In genomic region chr16:58616878-58617277, GRCm38 (mm10) we compare ENCODE assay signal across 28 mouse cellular contexts. TPM values are rescaled to one million over a fixed set of nuclear protein-coding genes. Genes with fewer than 3 reads are reported as not detected.
DNase-seq lines count a peak whose midpoint lies in the region; ATAC-seq lines count a peak whose summit lies in the region.
"Had no signal": no experiment of that assay in that cellular context is flagged by ENCODE, and none has a peak within 500 bp of the region (broad histone marks: within the 10 kb centered on the region; RNA-seq: fewer than 3 reads in every experiment).

Gene Gm813 (minus strand): TSS chr16:58616978.

- WGBS in heart, embryonic 10.5 days, result 85% methylated on average over 6 of the region's 6 CpGs

- no peaks in the 10 kb centered on the region for H3K9me3 ChIP-seq in heart, embryonic 10.5 days
- H3K9me3 ChIP-seq in megakaryocyte, embryonic 14.5 days, result no peaks in the 10 kb centered on the region
- H3K9me3 ChIP-seq: G1E had no signal

- no peak for ATAC-seq in megakaryocyte, adult 5-6 weeks (ENCODE audit: poor library complexity, severe bottlenecking)
- ATAC-seq: activated CD4-positive, CD25-positive, alpha-beta regulatory T cell, adult 4 months; CD4-positive, CD25-positive, alpha-beta regulatory T cell, adult 4 months; Patski had no signal

- DNase-seq in heart, adult 11 months, result peak; percentile 61
- no peak for DNase-seq in heart, postnatal 10 days
- peak; percentile 36 for DNase-seq in heart, embryonic 10.5 days (ENCODE audit: low spot score)
- DNase-seq in heart, postnatal 14 days, result no peak
- DNase-seq in testis, postnatal 14 days (ENCODE audit: low spot score), result peak; percentile 23
- DNase-seq in testis, postnatal 10 days (ENCODE audit: low spot score), result no peak
- DNase-seq: adrenal gland, adult 2 months; adrenal gland, adult 8-10 months; adrenal gland, postnatal 10 days; adrenal gland, postnatal 14 days; adrenal gland, postnatal 25 days; adrenal gland, postnatal 36 days; B cell, adult 2 months; cerebellum, adult 11 months; cerebellum, adult 11-12 months had no signal

- intact Hi-C loops in heart, postnatal 10 days (cut with DNase I), result no loop called here
- intact Hi-C loops in heart, postnatal 14 days (cut with DNase I), result no loop called here

- H3K27ac ChIP-seq in heart, embryonic 10.5 days, result no peak within 1 kb of the TSS

- no peaks in the 10 kb centered on the region for H3K27me3 ChIP-seq in heart, embryonic 10.5 days (ENCODE audit: insufficient read depth, poor library complexity, severe bottlenecking)
- H3K27me3 ChIP-seq in megakaryocyte, embryonic 14.5 days (replicated peaks), result no peaks in the 10 kb centered on the region
- H3K27me3 ChIP-seq: CH12.LX, Patski had no signal

- H3K36me3 ChIP-seq in heart, embryonic 10.5 days, result no peaks in the 10 kb centered on the region
- H3K36me3 ChIP-seq in megakaryocyte, embryonic 14.5 days (replicated peaks; ENCODE audit: low read length), result no peaks in the 10 kb centered on the region
- H3K36me3 ChIP-seq: G1E had no signal

- H3K4me1 ChIP-seq in heart, embryonic 10.5 days, result no peaks in the 10 kb centered on the region
- peaks cover 28% of the 10 kb centered on the region for H3K4me1 ChIP-seq in megakaryocyte, embryonic 14.5 days

- H3K4me3 ChIP-seq in heart, embryonic 10.5 days, result no peak within 1 kb of the TSS
- peak within 1 kb of the TSS; percentile 42 for H3K4me3 ChIP-seq in megakaryocyte, embryonic 14.5 days (replicated peaks)

RNA-seq across cellular contexts. Expression of gene Gm813, which starts in this region (rescaled TPM):
- total RNA-seq in heart, postnatal 10 days (2021), result not detected
- not detected in 2 replicates for polyA plus RNA-seq in heart, embryonic 10.5 days (2016; fragmentation: Nextera tagmentation; extraction: Ambion mirVana)
- total RNA-seq in heart, postnatal 14 days (2021), result not detected
- not detected in 2 replicates for polyA plus RNA-seq in megakaryocyte, embryonic 14.5 days (2012; ENCODE audit: insufficient read depth, low replicate concordance)
- total RNA-seq in megakaryocyte, adult 5-6 weeks (2015), result not detected in 2 replicates
- total RNA-seq in megakaryocyte, adult 5-6 weeks (2017), result not detected in 2 replicates
- total RNA-seq: adrenal gland, adult 18-20 months; adrenal gland, adult 2 months; adrenal gland, adult 8-10 months; adrenal gland, postnatal 10 days; adrenal gland, postnatal 14 days; adrenal gland, postnatal 25 days; adrenal gland, postnatal 36 days; adrenal gland, postnatal 4 days; CH12.LX; ES-E14; MEL had no signal
- polyA plus RNA-seq: activated CD4-positive, CD25-positive, alpha-beta regulatory T cell, adult 4 months; adrenal gland, adult 2 months; brain, embryonic 14.5 days; C2C12; CD4-positive, CD25-positive, alpha-beta regulatory T cell, adult 4 months; G1E; Patski had no signal

Comparison
In these comparisons a context has a peak if more than half of its experiments do, and no peak if none do; other contexts are left out.
1. DNase-seq: peak in heart, adult 11 months (single experiment) and testis, postnatal 14 days (single experiment); none in heart, postnatal 10 days (0 of 2), heart, postnatal 14 days (0 of 2) and testis, postnatal 10 days (single experiment).
2. Peak in DNase-seq in heart, embryonic 10.5 days; RNA of the gene not detected or under 1 TPM.